Mouse (Mus musculus) frontal cortex, postnatal 14 days (tissue): ENCODE results near the gene Alg5.
"Not testable (repeated sequence)": the region's sequence is repeated elsewhere in the genome, so short reads cannot be mapped to it uniquely, and the experiment has no call there.

ENCODE experiments used
- DNase-seq, 2 experiments: peaks; one replicate each; pipeline ENCODE4 v3.0.0; 2022; ENCODE audit warnings: low spot score in 2 of 2

Alg5 gene

GRCm38 (mm10) chr3:54735247-54736046, at the start of gene Alg5, which contains the start of gene Exosc8:
Gene Alg5, plus strand, starts transcription at chr3:54735539.
Gene Exosc8, minus strand, starts transcription at chr3:54735393.
- peak; percentile 78 to 89 for DNase-seq

- no peak for DNase-seq
Measured at GRCm38 (mm10) chr3:54687245-54687644, 48.1 kb upstream of the Alg5 start.

- DNase-seq = no peak
Measured at GRCm38 (mm10) chr3:54689091-54689490, 46.2 kb upstream of the Alg5 start.

- peak; percentile 85 to 87 for DNase-seq
Measured at GRCm38 (mm10) chr3:54692202-54693055, 42.9 kb upstream of the Alg5 start, which contains the start of gene Supt20. Gene Supt20, plus strand, starts transcription at chr3:54692807.

- no peak for DNase-seq
Measured at GRCm38 (mm10) chr3:54693056-54693415, 42.3 kb upstream of the Alg5 start.

- DNase-seq = no peak
Measured at GRCm38 (mm10) chr3:54699759-54700301, 35.5 kb upstream of the Alg5 start.

GRCm38 (mm10) chr3:54704106-54704505, 31.2 kb upstream of the Alg5 start:
- DNase-seq = not testable (repeated sequence)

GRCm38 (mm10) chr3:54708972-54709371, 26.4 kb upstream of the Alg5 start:
- no peak for DNase-seq

GRCm38 (mm10) chr3:54714253-54714652, 21.1 kb upstream of the Alg5 start, which contains the start of gene Gm21958:
Gene Gm21958, minus strand, starts transcription at chr3:54714353.
- DNase-seq = no peak

GRCm38 (mm10) chr3:54715461-54715860, 19.9 kb upstream of the Alg5 start:
- no peak for DNase-seq

GRCm38 (mm10) chr3:54717348-54717747, 18.0 kb upstream of the Alg5 start:
- DNase-seq = no peak

- DNase-seq = no peak
Measured at GRCm38 (mm10) chr3:54718947-54719346, 16.4 kb upstream of the Alg5 start.

GRCm38 (mm10) chr3:54723741-54724500, 11.4 kb upstream of the Alg5 start:
- DNase-seq = no peak

GRCm38 (mm10) chr3:54725344-54725743, 10.0 kb upstream of the Alg5 start:
- no peak for DNase-seq

GRCm38 (mm10) chr3:54727588-54727987, 7.8 kb upstream of the Alg5 start:
- DNase-seq = no peak

GRCm38 (mm10) chr3:54728100-54728499, 7.2 kb upstream of the Alg5 start:
- no peak for DNase-seq

- DNase-seq = no peak
Measured at GRCm38 (mm10) chr3:54731626-54732150, 3.7 kb upstream of the Alg5 start.

GRCm38 (mm10) chr3:54732371-54732770, 3.0 kb upstream of the Alg5 start:
- DNase-seq = no peak

GRCm38 (mm10) chr3:54734411-54735246, 710 bp upstream of the Alg5 start:
- peak; percentile 80 to 84 for DNase-seq
